Mouse (Mus musculus) bone marrow, adult 2 months (tissue): ENCODE data around the gene Fars2. TPM values are rescaled to one million over a fixed set of nuclear protein-coding genes. Genes with fewer than 3 reads are reported as not detected.
"Not testable (repeated sequence)": the region's sequence is repeated elsewhere in the genome, so short reads cannot be mapped to it uniquely, and the experiment has no call there.

Experiments used
- H3K27ac ChIP-seq: fragments of 200-500 bp; 2 replicates; pipeline ENCODE4 v1.5.1; 2012; ENCODE audit warnings: low read depth, mild to moderate bottlenecking, control low read depth, inconsistent platforms, low read length; ENCODE audit not compliant: control insufficient read depth, poor library complexity, insufficient read depth
- H3K4me1 ChIP-seq: fragments of 200-500 bp; 2 replicates; pipeline ENCODE4 v1.6.1; 2011; ENCODE audit warnings: low read length; ENCODE audit not compliant: control insufficient read depth, insufficient read depth
- H3K4me3 ChIP-seq: fragments of 200-500 bp; replicated peaks from 2 replicates; pipeline ENCODE3; 2011; ENCODE audit warnings: mild to moderate bottlenecking, low read depth, low read length, control low read depth; ENCODE audit not compliant: control insufficient read depth
- CTCF ChIP-seq: fragments of 200-500 bp; IDR thresholded peaks from 2 replicates; pipeline ENCODE4 v1.5.1; 2011; ENCODE audit warnings: low read length, control low read depth; ENCODE audit not compliant: control insufficient read depth, insufficient read depth
- POLR2A ChIP-seq: fragments of 200-500 bp; IDR thresholded peaks from 2 replicates; pipeline ENCODE4 v1.6.1; 2011; ENCODE audit warnings: low read depth, mild to moderate bottlenecking, control low read depth, low read length, borderline replicate concordance; ENCODE audit not compliant: control insufficient read depth
- WGBS: fragments of 180-500 bp; shearing (Covaris S2); methylation state at CpG from one replicate; pipeline ENCODE4 v1.1.7; 2018; 5-methylcytosine and 5-hydroxymethylcytosine counted together
- polyA plus RNA-seq: library from polyadenylated mRNA; stranded (reverse); fragments of >200 nt; gene quantifications from 2 replicates; pipeline ENCODE4 v1.2.4, GENCODE M21; 2011; ENCODE audit warnings: low replicate concordance; ENCODE audit not compliant: missing spikeins, insufficient read depth, insufficient read length

Gene Fars2
- polyA plus RNA-seq, 1 experiment: 29.7 TPM

GRCm38 (mm10) chr13:36391936-36392335 lies 274.7 kb downstream of the Fars2 start:
- no peak overlapping the region for H3K27ac ChIP-seq
- H3K4me3 ChIP-seq: no peak overlapping the region
- no peaks in the 10 kb centered on the region for H3K4me1 ChIP-seq
- whole genome bisulfite sequencing: 89% methylated on average over 7 of the region's 7 CpGs
- TF ChIP-seq POLR2A (no peak), CTCF (no peak)

DNA sequence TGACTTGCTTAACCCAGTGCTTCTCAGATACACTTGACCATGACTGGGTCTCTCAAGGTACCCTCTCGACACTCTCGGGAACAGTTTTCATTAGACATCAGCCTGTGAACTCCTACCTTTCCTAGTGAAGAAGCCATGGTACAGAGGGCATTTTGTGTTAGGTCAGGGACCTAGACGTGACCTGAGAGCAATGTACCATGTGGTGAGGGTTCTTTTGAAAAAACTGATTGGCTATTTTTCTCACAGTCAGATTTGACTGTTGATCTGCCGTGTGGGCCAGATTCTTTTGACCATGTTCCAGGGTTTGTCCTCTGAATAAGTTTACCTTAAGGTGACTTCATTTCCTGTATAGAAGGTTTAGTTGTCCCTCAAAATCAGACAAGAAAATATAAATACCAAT lies 275.5 kb downstream of the Fars2 start:
- 89% methylated on average over 4 of the region's 4 CpGs for WGBS
- Histone ChIP-seq H3K27ac (no peak overlapping the region), H3K4me1 (no peaks in the 10 kb centered on the region), H3K4me3 (no peak overlapping the region)
- TF ChIP-seq POLR2A (no peak), CTCF (no peak)

- H3K27ac ChIP-seq: no peak overlapping the region
- no peaks in the 10 kb centered on the region for H3K4me1 ChIP-seq
- 80% methylated on average over 2 of the region's 2 CpGs for WGBS
- TF ChIP-seq CTCF (no peak), POLR2A (no peak)
- H3K4me3 ChIP-seq: no peak overlapping the region
Observed at GRCm38 (mm10) chr13:36401011-36401410, 283.8 kb downstream of the Fars2 start.

- Histone ChIP-seq H3K27ac (no peak overlapping the region), H3K4me3 (no peak overlapping the region), H3K4me1 (no peaks in the 10 kb centered on the region)
- TF ChIP-seq CTCF (no peak), POLR2A (no peak)
- 60% methylated on average over 1 of the region's 1 CpGs for WGBS
Observed at GRCm38 (mm10) chr13:36413276-36413675, 296.1 kb downstream of the Fars2 start.

GRCm38 (mm10) chr13:36415176-36415575 lies 298.0 kb downstream of the Fars2 start:
- TF ChIP-seq POLR2A (no peak), CTCF (no peak)
- 90% methylated on average over 1 of the region's 1 CpGs for WGBS
- no peak overlapping the region for H3K27ac ChIP-seq
- H3K4me3 ChIP-seq: no peak overlapping the region
- no peaks in the 10 kb centered on the region for H3K4me1 ChIP-seq

DNA sequence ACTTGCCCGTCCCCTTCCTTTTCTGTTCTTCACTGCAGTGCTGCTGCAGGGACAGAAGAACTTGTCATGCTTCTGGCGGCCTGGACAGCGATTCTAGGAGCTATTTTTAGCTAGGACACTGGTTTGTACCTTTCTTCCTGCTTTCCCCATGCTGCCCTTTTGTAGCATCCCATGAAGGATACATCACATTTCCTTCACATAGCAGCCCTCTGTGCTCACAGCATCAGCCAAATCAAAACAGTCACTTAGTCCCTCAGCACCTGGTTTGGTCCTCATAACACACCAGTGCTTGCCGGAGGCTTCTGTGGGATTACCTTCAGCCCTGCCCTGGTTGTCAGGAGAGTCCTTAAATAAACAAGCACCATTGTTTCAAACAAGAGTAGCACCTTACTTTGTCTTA lies 299.3 kb downstream of the Fars2 start:
- no peaks in the 10 kb centered on the region for H3K4me1 ChIP-seq
- H3K4me3 ChIP-seq: no peak overlapping the region
- no peak overlapping the region for H3K27ac ChIP-seq
- TF ChIP-seq POLR2A: no peak
- TF ChIP-seq CTCF: no peak
- WGBS: 69% methylated on average over 4 of the region's 4 CpGs

GRCm38 (mm10) chr13:36419357-36419756 lies 302.1 kb downstream of the Fars2 start:
- Histone ChIP-seq H3K27ac (no peak overlapping the region), H3K4me1 (no peaks in the 10 kb centered on the region)
- TF ChIP-seq POLR2A (no peak), CTCF (peak; percentile 25; the same call in 1 of the 2 replicates)

GRCm38 (mm10) chr13:36422446-36422845 lies 305.2 kb downstream of the Fars2 start:
- H3K4me1 ChIP-seq: no peaks in the 10 kb centered on the region
- no peak overlapping the region for H3K4me3 ChIP-seq
- WGBS: 36% methylated on average over 3 of the region's 3 CpGs
- H3K27ac ChIP-seq: no peak overlapping the region
- no peak for TF ChIP-seq CTCF
- no peak for TF ChIP-seq POLR2A

More at GRCm38 (mm10) chr13:36419357-36419756, 302.1 kb downstream of the Fars2 start:
- H3K4me3 ChIP-seq: no peak overlapping the region

DNA sequence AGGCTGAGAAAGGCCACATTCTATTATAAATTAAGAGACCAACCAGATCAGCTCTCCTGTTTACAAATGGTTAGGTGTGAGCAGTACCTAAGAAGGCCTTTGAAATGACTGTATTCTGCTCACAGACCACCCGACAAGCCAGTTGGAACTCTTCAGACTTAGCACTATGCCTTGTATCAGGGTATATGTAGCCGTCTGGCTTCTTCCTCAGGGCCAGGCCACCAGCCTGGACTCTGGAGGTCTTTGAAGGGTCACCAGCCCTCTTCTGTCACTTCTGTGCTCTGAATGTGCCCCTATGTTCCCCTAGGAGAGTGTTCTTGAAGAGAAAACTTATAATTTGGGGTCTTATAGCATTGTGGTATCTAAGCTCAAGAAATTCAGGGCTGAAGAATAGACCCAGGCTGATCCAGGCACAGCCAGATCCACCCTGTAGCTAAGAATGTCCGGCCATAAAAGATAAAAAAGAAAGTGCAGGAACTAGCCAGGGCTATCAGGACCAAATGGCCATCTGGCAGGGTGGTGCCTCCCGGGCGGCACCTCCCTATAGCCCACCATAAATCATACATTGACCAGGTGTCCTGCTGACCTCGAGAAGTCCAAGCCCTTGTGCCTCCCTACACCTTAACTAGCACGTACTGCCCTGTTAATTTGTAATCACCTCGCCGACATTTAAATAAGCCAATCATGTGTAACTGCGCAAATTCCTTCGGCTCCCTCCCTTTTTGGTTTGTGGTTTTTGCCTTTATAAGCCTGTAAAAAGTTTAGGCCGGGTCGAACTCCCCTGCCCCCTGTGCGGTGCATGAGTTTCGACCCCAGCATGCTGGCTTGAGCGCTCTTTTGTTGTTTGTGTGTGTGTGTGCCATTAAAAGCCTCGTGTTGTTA lies 308.9 kb downstream of the Fars2 start:
- not testable (repeated sequence) for H3K4me1 ChIP-seq, H3K4me3 ChIP-seq, H3K27ac ChIP-seq
- 86% methylated on average over 17 of the region's 17 CpGs for WGBS
